Mouse (Mus musculus): Measurements from ENCODE around the gene Ppl.

Ppl gene

GRCm38 (mm10) chr16:5036649-5037234 is 95.5 kb downstream of the Ppl start:
- DNase-seq (ENCODE audit: low read depth, low spot score), result no peak
